Mouse (Mus musculus): ENCODE measurements around the gene Pard3. TPM values are rescaled to one million over a fixed set of nuclear protein-coding genes. Genes with fewer than 3 reads are reported as not detected.
A peak's percentile ranks its signal among the peaks of the same experiment; 100 is the strongest.

The Pard3 gene
- polyA plus RNA-seq, 1 experiment from 2014 or later: 26.2 TPM

DNA sequence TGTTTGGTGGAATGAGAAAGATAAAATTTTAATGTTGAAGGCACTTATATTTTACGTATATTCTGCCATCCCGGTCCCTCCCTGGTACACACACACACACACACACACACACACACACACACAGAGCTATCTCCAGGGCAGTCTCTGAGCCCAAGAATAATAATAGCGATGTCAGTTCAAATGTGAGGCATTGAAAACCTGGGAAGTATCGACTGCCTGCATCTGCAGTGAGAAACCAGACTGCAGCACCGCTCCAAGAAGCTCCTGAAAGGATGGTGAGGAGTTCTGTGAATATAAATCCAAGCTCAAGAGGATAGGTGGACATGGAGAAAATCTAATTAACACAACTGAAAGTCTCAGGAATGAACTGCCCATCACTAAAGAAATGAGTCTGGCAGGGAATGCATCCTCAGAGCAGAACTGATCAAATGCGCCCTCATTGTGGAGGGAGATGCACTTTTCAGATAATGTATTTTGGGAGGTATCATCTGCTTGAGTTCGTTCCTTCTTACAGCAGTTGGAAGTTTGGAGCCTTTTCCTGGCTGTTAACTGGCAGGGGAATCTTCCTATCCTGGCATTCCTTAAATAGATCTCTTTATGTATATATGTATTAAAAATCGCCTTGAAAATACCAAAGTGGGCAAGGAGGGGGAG lies 471.6 kb downstream of the Pard3 start:
- 77% methylated on average over 8 of the region's 8 CpGs for WGBS
- no peak overlapping the region for H3K9ac ChIP-seq
- no peak overlapping the region for H3K4me3 ChIP-seq
- H3K27me3 ChIP-seq (replicated peaks): no peaks in the 10 kb centered on the region
- no peaks in the 10 kb centered on the region for H3K9me3 ChIP-seq (replicated peaks)
- H3K36me3 ChIP-seq: no peaks in the 10 kb centered on the region; the same call in 1 of the 2 replicates
- ATAC-seq (ENCODE audit: insufficient number of reproducible peaks, low FRiP score): no peak
- H3K4me2 ChIP-seq: no peak overlapping the region
- no peak overlapping the region for H3K27ac ChIP-seq (ENCODE audit: poor library complexity, severe bottlenecking)
- 0 out of 2 replicates have a peak, but pooled peaks cover 7% of the 10 kb centered on the region for H3K4me1 ChIP-seq (replicated peaks)

DNA sequence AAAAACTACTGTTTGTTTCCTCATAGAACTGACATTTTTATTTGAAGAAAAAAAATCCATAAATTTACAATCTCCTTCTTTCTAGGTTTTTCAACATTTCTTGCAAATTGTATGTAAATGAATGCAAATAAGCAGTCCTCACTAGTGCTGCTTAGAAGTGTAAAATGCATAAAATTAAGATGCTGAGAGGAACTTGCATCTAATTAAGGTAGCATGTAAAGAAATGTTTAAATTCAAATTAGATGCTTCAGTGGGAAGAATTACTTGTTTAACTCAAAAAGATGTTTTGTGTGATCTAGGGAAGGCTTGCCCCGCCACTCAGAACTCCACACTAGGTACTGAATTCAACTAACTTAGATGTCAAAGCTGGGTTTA lies 472.1 kb downstream of the Pard3 start:
- H3K4me1 ChIP-seq (replicated peaks): 0 out of 2 replicates have a peak, but pooled peaks cover 7% of the 10 kb centered on the region
- no peak for ATAC-seq (ENCODE audit: insufficient number of reproducible peaks, low FRiP score)
- no peak overlapping the region for H3K4me3 ChIP-seq
- 97% methylated on average over 1 of the region's 1 CpGs for WGBS
- no peaks in the 10 kb centered on the region for H3K27me3 ChIP-seq (replicated peaks)
- no peaks in the 10 kb centered on the region for H3K9me3 ChIP-seq (replicated peaks)
- H3K4me2 ChIP-seq: no peak overlapping the region
- H3K9ac ChIP-seq: no peak overlapping the region
- no peak overlapping the region for H3K27ac ChIP-seq (ENCODE audit: poor library complexity, severe bottlenecking)
- H3K36me3 ChIP-seq: no peaks in the 10 kb centered on the region; the same call in 1 of the 2 replicates

GRCm38 (mm10) chr8:127539803-127540202 lies 476.1 kb downstream of the Pard3 start:
- Histone ChIP-seq H3K4me2 (no peak overlapping the region), H3K36me3 (no peaks in the 10 kb centered on the region; the same call in 1 of the 2 replicates), H3K27ac (ENCODE audit: poor library complexity, severe bottlenecking) (no peak overlapping the region), H3K9me3 (replicated peaks) (no peaks in the 10 kb centered on the region), H3K27me3 (replicated peaks) (no peaks in the 10 kb centered on the region), H3K9ac (no peak overlapping the region), H3K4me1 (replicated peaks) (peaks cover 17% of the 10 kb centered on the region), H3K4me3 (no peak overlapping the region)
- WGBS: 81% methylated on average over 3 of the region's 3 CpGs
- no peak for ATAC-seq (ENCODE audit: insufficient number of reproducible peaks, low FRiP score)

DNA sequence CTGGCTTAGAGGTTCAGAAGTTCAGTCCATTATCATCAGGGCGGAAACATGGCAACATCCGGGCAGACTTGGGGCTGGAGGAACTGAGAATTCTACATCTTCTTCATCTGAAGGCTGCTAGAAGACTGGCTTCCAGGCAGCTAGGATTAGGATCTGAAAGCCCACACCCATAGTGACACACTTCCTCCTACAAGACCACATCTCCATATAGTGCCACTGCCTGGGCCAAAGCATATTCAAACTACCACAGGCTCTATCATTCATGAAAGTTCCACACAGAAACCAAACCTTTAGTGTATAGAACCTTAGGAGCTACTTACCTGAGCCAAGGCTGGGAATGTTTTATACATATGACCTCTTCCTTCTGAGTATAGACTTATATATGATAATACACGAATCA lies 476.6 kb downstream of the Pard3 start:
- H3K4me1 ChIP-seq (replicated peaks): peaks cover 19% of the 10 kb centered on the region
- no peaks in the 10 kb centered on the region for H3K27me3 ChIP-seq (replicated peaks)
- no peak for ATAC-seq (ENCODE audit: insufficient number of reproducible peaks, low FRiP score)
- no peak overlapping the region for H3K4me2 ChIP-seq
- no peak overlapping the region for H3K9ac ChIP-seq
- no peaks in the 10 kb centered on the region; the same call in 1 of the 2 replicates for H3K36me3 ChIP-seq
- WGBS: 81% methylated on average over 3 of the region's 3 CpGs
- H3K27ac ChIP-seq (ENCODE audit: poor library complexity, severe bottlenecking): no peak overlapping the region
- no peaks in the 10 kb centered on the region for H3K9me3 ChIP-seq (replicated peaks)
- no peak overlapping the region for H3K4me3 ChIP-seq

DNA sequence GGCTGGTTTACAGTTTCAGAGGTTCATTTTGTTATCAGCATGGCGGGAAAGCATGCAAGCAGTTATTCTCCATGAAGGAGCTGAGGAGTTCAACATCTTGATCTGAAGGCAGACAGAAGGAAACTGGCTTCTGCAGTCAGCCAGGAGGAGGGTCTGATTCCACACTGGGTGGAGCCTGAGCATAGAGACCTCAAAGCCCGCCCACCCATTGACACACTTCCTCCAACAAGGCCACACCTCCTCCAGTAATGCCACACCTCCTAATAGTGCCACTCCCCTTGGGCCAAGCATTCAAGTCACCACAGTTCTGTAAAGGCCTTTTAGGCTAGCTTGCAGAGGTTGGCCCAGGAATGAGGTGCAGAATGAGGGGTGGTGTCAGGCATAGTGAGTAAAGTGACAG lies 478.5 kb downstream of the Pard3 start:
- Histone ChIP-seq H3K4me1 (replicated peaks) (peaks cover 18% of the 10 kb centered on the region), H3K4me2 (no peak overlapping the region), H3K9ac (no peak overlapping the region), H3K27ac (ENCODE audit: poor library complexity, severe bottlenecking) (no peak overlapping the region), H3K4me3 (no peak overlapping the region), H3K36me3 (no peaks in the 10 kb centered on the region; the same call in 1 of the 2 replicates), H3K9me3 (replicated peaks) (no peaks in the 10 kb centered on the region), H3K27me3 (replicated peaks) (no peaks in the 10 kb centered on the region)
- ATAC-seq (ENCODE audit: insufficient number of reproducible peaks, low FRiP score): no peak
- WGBS: 84% methylated on average over 2 of the region's 2 CpGs

- Histone ChIP-seq H3K9ac (no peak overlapping the region), H3K27ac (ENCODE audit: poor library complexity, severe bottlenecking) (0 out of 2 replicates have a peak overlapping the region, but pooled peaks have one; percentile 38), H3K4me3 (no peak overlapping the region), H3K4me2 (no peak overlapping the region), H3K4me1 (replicated peaks) (peaks cover 20% of the 10 kb centered on the region), H3K9me3 (replicated peaks) (no peaks in the 10 kb centered on the region), H3K36me3 (no peaks in the 10 kb centered on the region; the same call in 1 of the 2 replicates), H3K27me3 (replicated peaks) (no peaks in the 10 kb centered on the region)
- 55% methylated on average over 7 of the region's 7 CpGs for WGBS
- ATAC-seq (ENCODE audit: insufficient number of reproducible peaks, low FRiP score): peak; percentile 64; the same call in 1 of the 2 replicates
Measured at GRCm38 (mm10) chr8:127543676-127544075, 480.0 kb downstream of the Pard3 start.

- Histone ChIP-seq H3K27me3 (replicated peaks) (no peaks in the 10 kb centered on the region), H3K4me3 (no peak overlapping the region), H3K9me3 (replicated peaks) (no peaks in the 10 kb centered on the region), H3K9ac (no peak overlapping the region), H3K36me3 (no peaks in the 10 kb centered on the region), H3K4me2 (no peak overlapping the region), H3K4me1 (replicated peaks) (peaks cover 20% of the 10 kb centered on the region), H3K27ac (ENCODE audit: poor library complexity, severe bottlenecking) (no peak overlapping the region)
- WGBS: 68% methylated on average over 2 of the region's 2 CpGs
- no peak for ATAC-seq (ENCODE audit: insufficient number of reproducible peaks, low FRiP score)
Measured at GRCm38 (mm10) chr8:127546161-127546560, 482.5 kb downstream of the Pard3 start.

- whole genome bisulfite sequencing: 93% methylated on average over 4 of the region's 4 CpGs
Measured at GRCm38 (mm10) chr8:127550928-127551327, 487.2 kb downstream of the Pard3 start.

GRCm38 (mm10) chr8:127552161-127552595 lies 488.5 kb downstream of the Pard3 start:
- H3K36me3 ChIP-seq: no peaks in the 10 kb centered on the region
- 61% methylated on average over 11 of the region's 11 CpGs for WGBS
- no peak for ATAC-seq (ENCODE audit: insufficient number of reproducible peaks, low FRiP score)
- H3K4me1 ChIP-seq (replicated peaks): peaks cover 8% of the 10 kb centered on the region; the same call in 1 of the 2 replicates
- H3K4me2 ChIP-seq: no peak overlapping the region
- no peak overlapping the region for H3K27ac ChIP-seq (ENCODE audit: poor library complexity, severe bottlenecking)
- no peak overlapping the region for H3K9ac ChIP-seq
- H3K9me3 ChIP-seq (replicated peaks): no peaks in the 10 kb centered on the region
- no peaks in the 10 kb centered on the region for H3K27me3 ChIP-seq (replicated peaks)
- no peak overlapping the region for H3K4me3 ChIP-seq

More at GRCm38 (mm10) chr8:127550928-127551327, 487.2 kb downstream of the Pard3 start:
- Histone ChIP-seq H3K27ac (ENCODE audit: poor library complexity, severe bottlenecking) (no peak overlapping the region), H3K27me3 (replicated peaks) (no peaks in the 10 kb centered on the region), H3K36me3 (no peaks in the 10 kb centered on the region), H3K9me3 (replicated peaks) (no peaks in the 10 kb centered on the region), H3K4me1 (replicated peaks) (peaks cover 5% of the 10 kb centered on the region; the same call in 1 of the 2 replicates), H3K4me2 (no peak overlapping the region), H3K9ac (no peak overlapping the region), H3K4me3 (no peak overlapping the region)
- no peak for ATAC-seq (ENCODE audit: insufficient number of reproducible peaks, low FRiP score)

- no peaks in the 10 kb centered on the region for H3K36me3 ChIP-seq
- H3K9me3 ChIP-seq (replicated peaks): no peaks in the 10 kb centered on the region
- 92% methylated on average over 13 of the region's 13 CpGs for WGBS
- H3K4me2 ChIP-seq: no peak overlapping the region
- H3K27me3 ChIP-seq (replicated peaks): no peaks in the 10 kb centered on the region
- no peak for ATAC-seq (ENCODE audit: insufficient number of reproducible peaks, low FRiP score)
- H3K9ac ChIP-seq: no peak overlapping the region
- H3K4me3 ChIP-seq: no peak overlapping the region
- H3K4me1 ChIP-seq (replicated peaks): peaks cover 6% of the 10 kb centered on the region; the same call in 1 of the 2 replicates
- H3K27ac ChIP-seq (ENCODE audit: poor library complexity, severe bottlenecking): no peak overlapping the region
Measured at GRCm38 (mm10) chr8:127552836-127553235, 489.1 kb downstream of the Pard3 start.

DNA sequence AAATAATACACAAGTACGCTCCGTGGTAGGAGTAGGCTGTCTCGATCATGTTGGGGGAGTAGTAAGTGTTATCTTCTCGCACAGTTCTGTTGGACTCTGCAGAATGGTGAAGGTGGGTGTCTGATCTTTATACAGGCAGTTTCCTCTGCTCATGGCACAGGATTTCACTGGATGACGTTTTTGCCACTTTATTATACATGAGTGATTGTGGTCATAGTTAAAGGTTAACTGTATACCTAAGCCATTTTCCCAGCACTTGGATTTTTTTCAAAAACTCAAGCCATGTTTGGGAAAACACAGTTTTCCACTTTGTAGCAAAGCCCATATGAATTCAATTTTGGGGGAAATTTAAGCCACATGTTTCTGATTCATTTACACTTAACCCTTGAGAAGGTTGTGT lies 489.9 kb downstream of the Pard3 start:
- Histone ChIP-seq H3K4me3 (no peak overlapping the region), H3K9ac (no peak overlapping the region), H3K9me3 (replicated peaks) (no peaks in the 10 kb centered on the region), H3K27me3 (replicated peaks) (no peaks in the 10 kb centered on the region), H3K27ac (ENCODE audit: poor library complexity, severe bottlenecking) (no peak overlapping the region), H3K4me2 (no peak overlapping the region), H3K4me1 (replicated peaks) (peaks cover 6% of the 10 kb centered on the region; the same call in 1 of the 2 replicates), H3K36me3 (no peaks in the 10 kb centered on the region)
- 77% methylated on average over 5 of the region's 5 CpGs for WGBS
- ATAC-seq (ENCODE audit: insufficient number of reproducible peaks, low FRiP score): no peak
